Mouse (Mus musculus) testis, adult 2 months (tissue): ENCODE measurements around the gene Rhag. TPM values are rescaled to one million over a fixed set of nuclear protein-coding genes. Genes with fewer than 3 reads are reported as not detected.

Experiments
- H3K27ac ChIP-seq: fragments of 200-500 bp; 2 replicates; pipeline ENCODE4 v1.5.1; 2012; ENCODE audit warnings: low read depth, low read length; ENCODE audit not compliant: control insufficient read depth, insufficient read depth
- H3K27me3 ChIP-seq: fragments of 200-500 bp; 2 replicates; pipeline ENCODE4 v1.6.1; 2012; ENCODE audit warnings: mild to moderate bottlenecking, low read length, moderate library complexity; ENCODE audit not compliant: control insufficient read depth, insufficient read depth
- H3K36me3 ChIP-seq: fragments of 200-500 bp; 2 replicates; pipeline ENCODE4 v1.6.1; 2012; ENCODE audit warnings: mild to moderate bottlenecking, low read length; ENCODE audit not compliant: control insufficient read depth, insufficient read depth
- H3K4me1 ChIP-seq: fragments of 200-500 bp; 2 replicates; pipeline ENCODE4 v1.6.1; 2012; ENCODE audit warnings: low read length; ENCODE audit not compliant: control insufficient read depth, insufficient read depth
- H3K4me3 ChIP-seq: fragments of 200-500 bp; 2 replicates; pipeline ENCODE4 v1.5.1; 2012; ENCODE audit warnings: low read depth, mild to moderate bottlenecking, low read length, moderate library complexity, mixed read lengths; ENCODE audit not compliant: control insufficient read depth
- CTCF ChIP-seq: fragments of 200-500 bp; IDR thresholded peaks from 2 replicates; pipeline ENCODE4 v1.5.1; 2012; ENCODE audit warnings: low read depth, mild to moderate bottlenecking, inconsistent platforms, low read length, moderate library complexity; ENCODE audit not compliant: control insufficient read depth, insufficient read depth, insufficient replicate concordance
- POLR2A ChIP-seq: fragments of 200-500 bp; IDR thresholded peaks from 2 replicates; pipeline ENCODE4 v1.6.1; 2012; ENCODE audit warnings: low read depth, mild to moderate bottlenecking, inconsistent platforms, low read length, moderate library complexity; ENCODE audit not compliant: control insufficient read depth
- polyA plus RNA-seq: library from polyadenylated mRNA; depleted of rRNA; stranded (reverse); fragments of >200 nt; gene quantifications from 2 replicates; pipeline ENCODE4 v1.2.3, GENCODE M21; 2012

Gene Rhag
- polyA plus RNA-seq, 1 experiment = 0.04 TPM

GRCm38 (mm10) chr17:40806953-40807572 lies 3.9 kb upstream of the Rhag start, which contains the start of gene Crisp2:
Crisp2 (minus strand) TSS chr17:40807003.
- Histone ChIP-seq H3K27ac (no peak within 1 kb of the TSS), H3K36me3 (no peaks in the 10 kb centered on the region), H3K4me3 (no peak within 1 kb of the TSS), H3K27me3 (no peaks in the 10 kb centered on the region), H3K4me1 (no peaks in the 10 kb centered on the region)
- no peak for TF ChIP-seq CTCF
- TF ChIP-seq POLR2A = no peak

- H3K27ac ChIP-seq = no peak overlapping the region
- no peak overlapping the region for H3K4me3 ChIP-seq
- H3K36me3 ChIP-seq = no peaks in the 10 kb centered on the region
- TF ChIP-seq CTCF (no peak), POLR2A (no peak)
- H3K4me1 ChIP-seq = no peaks in the 10 kb centered on the region
- H3K27me3 ChIP-seq = no peaks in the 10 kb centered on the region
These were observed 2.9 kb upstream of the Rhag start for GRCm38 (mm10) chr17:40808071-40808470.

- Histone ChIP-seq H3K27ac (no peak overlapping the region), H3K4me1 (no peaks in the 10 kb centered on the region), H3K4me3 (no peak overlapping the region), H3K36me3 (no peaks in the 10 kb centered on the region), H3K27me3 (no peaks in the 10 kb centered on the region)
- TF ChIP-seq POLR2A = no peak
- no peak for TF ChIP-seq CTCF
These were observed 634 bp downstream of the Rhag start for GRCm38 (mm10) chr17:40811560-40811959.

GRCm38 (mm10) chr17:40812259-40812658 lies 1.3 kb downstream of the Rhag start:
- no peaks in the 10 kb centered on the region for H3K27me3 ChIP-seq
- no peaks in the 10 kb centered on the region for H3K36me3 ChIP-seq
- no peak overlapping the region for H3K4me3 ChIP-seq
- no peak for TF ChIP-seq POLR2A
- no peak for TF ChIP-seq CTCF
- no peak overlapping the region for H3K27ac ChIP-seq
- H3K4me1 ChIP-seq = no peaks in the 10 kb centered on the region

GRCm38 (mm10) chr17:40817340-40817943 lies 6.5 kb downstream of the Rhag start:
- Histone ChIP-seq H3K4me3 (no peak overlapping the region), H3K27ac (no peak overlapping the region), H3K4me1 (no peaks in the 10 kb centered on the region), H3K27me3 (no peaks in the 10 kb centered on the region), H3K36me3 (no peaks in the 10 kb centered on the region)
- TF ChIP-seq POLR2A (no peak), CTCF (no peak)

- no peaks in the 10 kb centered on the region for H3K27me3 ChIP-seq
- H3K36me3 ChIP-seq = no peaks in the 10 kb centered on the region
- H3K27ac ChIP-seq = no peak overlapping the region
- H3K4me1 ChIP-seq = no peaks in the 10 kb centered on the region
- TF ChIP-seq POLR2A (no peak), CTCF (no peak)
- H3K4me3 ChIP-seq = no peak overlapping the region
These were observed 10.6 kb downstream of the Rhag start for GRCm38 (mm10) chr17:40821477-40821876.

GRCm38 (mm10) chr17:40823817-40824216 lies 12.9 kb downstream of the Rhag start:
- TF ChIP-seq CTCF (no peak), POLR2A (no peak)
- H3K27ac ChIP-seq = no peak overlapping the region

More at GRCm38 (mm10) chr17:40823817-40824216, 12.9 kb downstream of the Rhag start:
- Histone ChIP-seq H3K4me1 (no peaks in the 10 kb centered on the region), H3K36me3 (no peaks in the 10 kb centered on the region), H3K27me3 (no peaks in the 10 kb centered on the region), H3K4me3 (no peak overlapping the region)
